Mouse (Mus musculus) C2C12 (cell line): Measurements from ENCODE around the gene Hoxb8.

Experiments
- CTCF ChIP-seq: IDR thresholded peaks from one replicate; pipeline ENCODE4 v1.5.1; 2011; ENCODE audit not compliant: control insufficient read depth, insufficient read depth, insufficient read length
- MYOD1 ChIP-seq: IDR thresholded peaks from one replicate; pipeline ENCODE4 v1.6.1; 2011; ENCODE audit warnings: low read depth; ENCODE audit not compliant: control insufficient read depth, insufficient read length
- USF1 ChIP-seq: IDR thresholded peaks from one replicate; pipeline ENCODE4 v1.6.1; 2011; ENCODE audit warnings: low read depth, mild to moderate bottlenecking, control low read depth, moderate library complexity

GRCm38 (mm10) chr11:96259511-96259910 lies 22.2 kb upstream of the Hoxb8 start:
- no peak for TF ChIP-seq CTCF
- TF ChIP-seq MYOD1 = no peak
- no peak for TF ChIP-seq USF1
